15 mouse cellular contexts compared by ENCODE assay signal in the genomic region with DNA sequence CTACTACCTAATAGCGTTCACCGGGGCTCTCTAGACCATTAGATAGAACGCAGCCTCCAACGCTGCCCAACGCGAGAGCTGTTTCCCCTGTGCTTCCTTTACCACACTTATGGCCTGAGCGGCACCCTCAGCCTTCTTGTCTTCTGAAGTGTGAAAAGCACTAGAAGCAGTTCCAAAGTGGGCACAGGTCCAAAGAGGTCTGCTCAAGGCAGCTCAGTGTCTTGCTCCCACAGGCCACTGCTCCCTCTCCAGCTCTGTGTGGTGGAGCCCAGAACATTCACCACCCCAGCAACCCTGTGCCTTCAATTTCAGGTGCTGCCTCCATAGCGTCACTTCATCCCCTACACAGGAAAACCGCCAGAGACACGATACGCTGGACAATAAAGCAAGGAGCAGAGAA.
DNase-seq lines count a peak whose midpoint lies in the region; ATAC-seq and TF ChIP-seq lines count a peak whose summit lies in the region.
"Had no signal": no experiment of that assay in that cellular context is flagged by ENCODE, and none has a peak within 500 bp of the region (broad histone marks: within the 10 kb centered on the region; RNA-seq: fewer than 3 reads in every experiment).

No protein-coding gene starts in this region.

- H3K4me3 ChIP-seq in left cerebral cortex, adult 2 months = no peak overlapping the region
- H3K4me3 ChIP-seq: heart, embryonic 10.5 days; lung, embryonic 15.5 days; midbrain, embryonic 15.5 days; neural tube, embryonic 13.5 days had no signal

- H3K27ac ChIP-seq in left cerebral cortex, adult 2 months = no peak overlapping the region
- H3K27ac ChIP-seq: heart, embryonic 10.5 days; hindbrain, embryonic 14.5 days; lung, embryonic 15.5 days; midbrain, embryonic 15.5 days; neural tube, embryonic 13.5 days had no signal

- ATAC-seq in activated CD4-positive, CD25-positive, alpha-beta regulatory T cell, adult 4 months = no peak
- ATAC-seq: midbrain, embryonic 15.5 days; Patski had no signal

- peak; percentile 9 for DNase-seq in gastrocnemius, postnatal 10 days
- no peak for DNase-seq in gastrocnemius, adult 18-20 months (ENCODE audit: low spot score)
- DNase-seq in left cerebral cortex, postnatal 14 days (ENCODE audit: low spot score in 2 of 2) = peak; percentile 10 to 20
- DNase-seq in left cerebral cortex, adult 2 months (ENCODE audit: extremely low spot score in 1 of 2, low spot score in 2 of 2) = no peak
- DNase-seq in brain, adult 2 months (ENCODE audit: low read depth, low spot score) = peak; percentile 29
- DNase-seq in cerebellum, postnatal 14 days = peak; percentile 37 to 42
- DNase-seq: adrenal gland, postnatal 36 days; thymus, postnatal 4 days had no signal

- TF ChIP-seq CTCF in left cerebral cortex, adult 2 months (IDR thresholded peaks at IDR 0.05) = no peak

- intact Hi-C loops in left cerebral cortex, postnatal 14 days (cut with DNase I) = no loop called here
- intact Hi-C loops in left cerebral cortex, adult 2 months (cut with DNase I) = no loop called here

Comparison
In these comparisons a context has a peak if more than half of its experiments do, and no peak if none do; other contexts are left out.
1. DNase-seq: peak in gastrocnemius, postnatal 10 days (single experiment), left cerebral cortex, postnatal 14 days (2 of 2), brain, adult 2 months (single experiment) and cerebellum, postnatal 14 days (2 of 2); none in gastrocnemius, adult 18-20 months (single experiment) and left cerebral cortex, adult 2 months (0 of 2).